Mouse (Mus musculus) urinary bladder, postnatal 10 days (tissue): ENCODE measurements around the gene Pde4b.

Experiments
- DNase-seq: peaks from one replicate; pipeline ENCODE4 v3.0.0; 2022; ENCODE audit warnings: low spot score

Gene Pde4b

GRCm38 (mm10) chr4:102177258-102177657 is 89.9 kb downstream of the Pde4b start:
- DNase-seq, result no peak

GRCm38 (mm10) chr4:102186888-102187287 is 99.5 kb downstream of the Pde4b start:
- no peak for DNase-seq

DNA sequence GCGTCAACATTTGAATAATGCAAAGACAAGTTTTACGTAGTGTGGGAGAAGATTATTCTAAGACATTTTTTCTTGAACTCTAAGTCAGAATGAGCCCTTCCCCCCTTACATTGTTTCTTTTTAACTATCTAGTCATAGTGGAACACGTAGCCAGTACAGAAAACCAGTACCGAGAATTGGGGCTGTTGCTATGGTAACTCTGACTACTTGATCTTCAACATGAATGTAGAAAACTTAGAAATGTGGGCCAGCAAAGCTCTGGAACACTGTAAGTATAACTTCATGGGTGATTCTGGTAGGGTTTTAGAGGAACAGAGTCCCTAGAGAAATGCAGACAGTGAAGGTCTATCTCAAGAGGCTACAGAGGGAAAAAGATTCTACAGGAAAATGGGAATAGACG is 110.4 kb downstream of the Pde4b start:
- DNase-seq, result no peak

DNA sequence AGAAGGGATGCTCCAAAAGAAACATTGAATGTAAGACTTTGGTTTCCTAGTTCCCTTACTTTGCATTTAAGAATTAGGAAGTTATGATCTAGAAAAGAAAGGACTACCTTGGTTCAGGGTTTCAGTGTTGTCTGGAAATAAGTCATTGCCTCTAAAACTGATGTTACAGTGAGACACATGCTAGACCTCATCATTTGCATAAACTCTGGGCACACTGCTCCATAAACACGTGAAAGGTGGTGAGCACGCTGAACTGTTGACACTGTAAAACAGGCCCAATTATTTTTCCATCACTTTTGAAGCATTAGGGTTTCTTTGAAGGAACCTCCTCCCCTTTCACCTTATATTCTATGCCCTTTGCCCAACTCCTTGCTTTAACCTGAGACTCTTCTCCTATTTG is 122.4 kb downstream of the Pde4b start:
- no peak for DNase-seq

- DNase-seq, result no peak
Observed at GRCm38 (mm10) chr4:102226700-102227099, 139.4 kb downstream of the Pde4b start.

GRCm38 (mm10) chr4:102228953-102229586 is 141.7 kb downstream of the Pde4b start:
- no peak for DNase-seq

DNA sequence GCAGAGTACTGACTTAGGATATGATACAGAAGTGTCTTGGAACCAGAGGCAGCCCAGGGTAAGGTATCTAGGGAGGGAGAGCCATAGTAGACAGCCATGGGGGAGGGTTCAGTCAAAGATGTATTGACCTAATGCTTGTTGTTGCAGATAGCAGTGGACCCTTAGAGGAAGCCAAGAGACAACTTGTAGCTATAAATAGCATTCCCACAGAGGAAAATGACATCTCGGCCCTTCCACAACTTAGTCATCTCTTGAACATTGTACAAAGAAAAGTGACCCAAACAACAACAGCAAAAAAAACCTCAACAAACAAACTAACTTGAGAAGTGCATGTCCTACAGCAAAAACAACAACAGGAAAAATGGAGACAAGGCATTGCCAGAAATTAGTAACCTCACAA is 143.6 kb downstream of the Pde4b start:
- no peak for DNase-seq

DNA sequence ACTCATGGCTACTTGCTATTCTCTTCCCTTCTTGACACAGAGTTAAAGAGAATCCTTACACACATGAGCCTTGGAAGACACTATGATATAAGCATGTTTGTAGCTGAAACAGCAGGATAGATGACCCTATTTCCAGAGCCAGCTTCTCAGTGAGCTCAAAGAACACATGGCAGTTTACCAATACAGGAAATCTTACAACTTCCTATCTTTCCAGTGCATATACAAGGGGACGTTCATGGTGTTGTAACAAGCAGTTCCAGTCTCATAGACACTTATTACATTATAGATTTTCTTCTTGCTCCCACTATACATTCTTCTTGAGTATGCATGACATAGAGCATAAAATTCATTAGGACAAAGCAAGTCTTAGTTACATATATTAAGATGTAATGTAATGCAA is 146.3 kb downstream of the Pde4b start:
- DNase-seq, result no peak

DNA sequence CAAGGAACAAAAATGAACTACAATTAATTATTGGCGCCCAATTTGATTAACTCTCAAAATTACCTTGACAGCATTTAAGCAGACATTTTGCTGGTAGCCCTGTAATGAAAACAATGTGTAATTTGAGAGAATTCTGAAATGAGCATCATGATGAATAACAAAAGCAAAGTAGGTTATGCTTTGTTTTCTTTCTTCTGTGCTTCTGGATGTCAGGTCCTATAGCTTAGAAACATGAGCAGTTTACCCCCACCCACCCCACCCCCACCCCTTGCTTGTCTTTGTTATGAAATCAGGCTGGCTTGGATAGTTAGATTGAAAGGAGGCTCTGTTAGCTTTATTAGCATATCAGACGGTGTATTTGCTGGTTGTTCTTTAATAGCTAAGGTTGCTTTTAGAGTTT is 147.8 kb downstream of the Pde4b start:
- DNase-seq, result no peak

DNA sequence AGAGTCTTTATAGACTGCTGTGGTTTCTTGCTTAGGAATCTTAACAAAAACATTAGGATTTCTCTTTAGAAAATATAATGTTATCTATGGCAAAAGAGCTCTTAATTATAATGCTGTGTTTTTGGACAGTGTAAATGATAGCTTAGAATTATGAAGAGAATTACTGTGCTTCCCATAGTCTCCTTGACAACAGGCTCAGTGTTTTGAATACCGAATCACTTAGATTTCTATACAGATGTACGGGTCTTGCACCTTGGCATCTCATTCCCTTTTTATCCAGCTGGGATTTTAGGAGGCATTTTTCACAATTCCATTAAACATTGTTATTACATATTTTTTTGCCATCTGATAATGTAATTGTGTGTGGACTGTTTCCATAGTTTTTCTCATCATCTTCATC is 151.8 kb downstream of the Pde4b start:
- DNase-seq, result no peak

DNA sequence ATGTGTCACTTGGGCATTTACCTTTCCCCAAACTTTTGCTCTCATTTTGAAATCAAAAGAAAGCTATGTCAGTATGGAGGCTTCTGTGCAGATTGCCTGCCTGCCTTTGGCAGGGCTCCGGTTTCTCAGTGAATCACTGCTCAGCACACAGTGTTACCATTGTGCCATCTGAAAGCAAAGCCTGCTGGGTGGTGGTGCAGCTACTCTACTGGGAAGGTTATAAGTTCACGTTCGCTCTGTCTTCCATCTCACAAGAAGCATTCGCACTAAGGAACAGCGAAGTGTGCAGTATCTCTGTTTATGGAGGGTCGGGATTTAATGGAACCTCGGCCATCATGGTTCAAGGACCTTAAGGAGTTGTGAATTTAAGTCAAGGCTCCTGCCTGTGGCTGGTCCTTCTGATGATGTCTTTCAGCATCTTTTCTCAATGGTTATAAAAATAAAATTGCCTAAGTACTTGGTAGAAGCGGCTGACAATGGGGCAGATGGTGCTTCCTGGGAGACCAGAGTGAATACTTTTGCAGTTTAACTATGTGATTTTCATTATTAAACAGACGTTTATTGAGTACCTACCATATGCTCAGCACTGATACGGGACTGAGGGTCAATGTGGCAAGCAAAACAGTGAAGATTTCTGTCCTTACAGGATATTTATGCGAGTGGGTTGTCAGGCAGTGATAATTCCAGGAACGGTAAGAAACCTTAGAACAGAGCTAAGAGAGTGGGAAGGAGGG is 152.5 kb downstream of the Pde4b start:
- no peak for DNase-seq

GRCm38 (mm10) chr4:102240754-102241427 is 153.5 kb downstream of the Pde4b start:
- DNase-seq, result no peak

GRCm38 (mm10) chr4:102253994-102254393 is 166.7 kb downstream of the Pde4b start:
- no peak for DNase-seq

DNA sequence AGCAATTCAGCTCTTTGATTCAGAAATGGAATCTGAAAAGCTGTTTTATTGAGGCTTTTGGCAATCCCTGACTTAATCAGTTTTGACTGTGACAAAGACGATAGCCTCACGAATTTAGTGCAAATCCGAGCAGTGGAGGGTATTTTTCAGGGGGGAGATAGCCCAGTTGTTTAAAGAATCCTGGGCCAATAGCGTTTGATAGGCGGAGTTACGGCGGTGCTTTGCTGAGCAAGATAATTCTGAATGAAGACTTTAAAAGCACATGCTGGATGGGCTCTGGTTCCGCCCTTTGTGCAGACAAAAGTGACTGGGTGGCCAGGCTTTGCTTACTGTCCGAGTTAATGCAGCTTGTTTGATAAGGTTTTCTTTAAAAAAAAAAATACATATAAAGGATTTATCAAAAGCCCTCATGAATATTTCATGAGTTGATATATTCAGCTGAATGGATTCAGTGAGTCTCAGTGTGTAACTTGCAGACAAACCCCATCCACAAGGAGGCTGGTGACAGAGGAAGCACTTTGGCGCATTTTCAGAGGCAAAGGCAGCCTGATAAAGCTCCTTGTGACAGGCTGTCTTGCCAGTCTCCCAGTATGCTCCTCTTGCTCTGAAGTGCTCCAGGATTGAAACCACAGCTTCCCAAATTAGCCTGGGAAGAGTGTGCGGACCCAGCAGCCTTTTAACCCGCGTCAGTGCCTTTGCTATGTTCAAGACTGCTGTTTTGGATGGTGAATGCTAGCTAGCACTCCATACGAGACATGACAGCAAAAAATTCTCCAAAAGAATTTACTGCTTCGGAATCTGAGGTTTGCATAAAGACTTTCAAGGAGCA is 167.3 kb downstream of the Pde4b start:
- DNase-seq, result no peak

- DNase-seq, result no peak
Observed at GRCm38 (mm10) chr4:102255295-102255670, 167.9 kb downstream of the Pde4b start.

DNA sequence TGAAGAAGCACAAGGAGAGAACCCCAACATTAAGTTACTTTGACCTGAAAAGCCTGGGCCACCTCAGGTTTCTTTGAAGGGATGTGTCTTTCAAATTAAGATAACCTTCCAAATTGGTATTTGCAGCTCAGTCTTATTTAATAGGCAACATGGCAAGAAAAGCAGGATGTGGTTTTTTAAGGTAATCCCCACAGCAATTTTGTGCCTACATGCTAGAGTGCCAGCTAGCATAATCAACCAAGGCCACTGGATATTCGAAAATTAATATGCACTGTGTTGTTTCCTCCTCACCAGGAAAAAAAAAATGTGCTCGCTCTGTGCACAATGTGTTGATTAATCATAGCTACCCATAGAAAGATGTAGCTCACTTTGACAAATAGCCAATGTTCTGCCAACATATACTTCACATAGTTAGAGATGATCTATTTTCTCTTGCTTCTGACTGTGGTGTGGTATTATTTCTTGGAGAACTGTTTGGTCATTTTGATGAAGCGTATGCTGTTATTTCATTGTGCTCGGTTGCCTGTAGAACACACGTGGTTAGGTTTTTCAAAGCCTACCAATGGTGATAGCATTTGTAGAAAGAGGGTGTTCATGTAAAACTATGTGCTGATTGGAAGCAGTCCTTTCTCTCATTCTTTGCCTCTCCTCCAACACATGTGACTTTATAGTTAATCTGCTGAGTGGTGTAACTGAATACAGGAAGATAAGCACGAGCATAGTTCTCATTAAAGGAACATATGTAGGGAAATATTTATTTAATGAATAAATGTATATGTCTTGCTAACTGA is 169.0 kb downstream of the Pde4b start:
- DNase-seq, result no peak

- DNase-seq, result no peak
Observed at GRCm38 (mm10) chr4:102260216-102260615, 172.9 kb downstream of the Pde4b start.

GRCm38 (mm10) chr4:102272313-102272712 is 185.0 kb downstream of the Pde4b start:
- no peak for DNase-seq

- DNase-seq, result no peak
Observed at GRCm38 (mm10) chr4:102272749-102273148, 185.4 kb downstream of the Pde4b start.

GRCm38 (mm10) chr4:102275716-102276115 is 188.4 kb downstream of the Pde4b start:
- DNase-seq, result no peak

- DNase-seq, result no peak
Observed at GRCm38 (mm10) chr4:102278958-102279357, 191.6 kb downstream of the Pde4b start.

DNA sequence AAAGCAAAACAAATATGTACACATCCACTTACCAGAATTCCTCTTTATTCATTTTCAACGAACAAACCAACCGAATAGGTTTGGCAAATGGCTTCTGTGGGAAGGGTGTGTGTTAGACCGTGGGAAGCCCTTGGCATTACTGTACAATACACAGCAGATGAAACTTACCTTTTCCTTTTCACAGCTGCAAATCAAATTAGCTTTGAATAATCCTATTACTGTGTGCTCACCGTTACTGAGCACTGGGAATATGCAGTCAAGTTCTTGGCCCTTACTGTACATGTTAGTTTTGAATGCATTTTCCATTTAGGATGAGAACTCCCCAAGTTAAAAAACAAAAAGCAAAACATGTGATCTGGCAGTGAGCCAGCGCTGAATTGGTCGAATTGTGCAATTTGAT is 199.8 kb downstream of the Pde4b start:
- DNase-seq, result no peak
